Mouse (Mus musculus): Measurements from ENCODE around the gene Sirt2. TPM values are rescaled to one million over a fixed set of nuclear protein-coding genes. Genes with fewer than 3 reads are reported as not detected.
A peak's percentile ranks its signal among the peaks of the same experiment; 100 is the strongest.

Gene Sirt2
- total RNA-seq (2021) = 10 to 100 TPM; 81.6 to 82.3 TPM
- long read RNA-seq, experiment 1, transcript Sirt2-201 (16 exons, 1,843 nt) = minor isoform, 45 of 123 reads
- long read RNA-seq, experiment 1, transcript Sirt2-202 (15 exons, 1,828 nt) = major isoform, 59 of 123 reads
- long read RNA-seq, experiment 1, partial matches to known transcripts = 5 of 123 reads
- long read RNA-seq, experiment 1, other reads (novel, unspliced or antisense) = 13 of 123 reads
- long read RNA-seq, experiment 2, transcript Sirt2-202 (15 exons, 1,828 nt) = minor isoform, 68 of 159 reads
- long read RNA-seq, experiment 2, transcript Sirt2-201 (16 exons, 1,843 nt) = major isoform, 69 of 159 reads
- long read RNA-seq, experiment 2, partial matches to known transcripts = 17 of 159 reads
- long read RNA-seq, experiment 2, other reads (novel, unspliced or antisense) = 3 of 159 reads

DNA sequence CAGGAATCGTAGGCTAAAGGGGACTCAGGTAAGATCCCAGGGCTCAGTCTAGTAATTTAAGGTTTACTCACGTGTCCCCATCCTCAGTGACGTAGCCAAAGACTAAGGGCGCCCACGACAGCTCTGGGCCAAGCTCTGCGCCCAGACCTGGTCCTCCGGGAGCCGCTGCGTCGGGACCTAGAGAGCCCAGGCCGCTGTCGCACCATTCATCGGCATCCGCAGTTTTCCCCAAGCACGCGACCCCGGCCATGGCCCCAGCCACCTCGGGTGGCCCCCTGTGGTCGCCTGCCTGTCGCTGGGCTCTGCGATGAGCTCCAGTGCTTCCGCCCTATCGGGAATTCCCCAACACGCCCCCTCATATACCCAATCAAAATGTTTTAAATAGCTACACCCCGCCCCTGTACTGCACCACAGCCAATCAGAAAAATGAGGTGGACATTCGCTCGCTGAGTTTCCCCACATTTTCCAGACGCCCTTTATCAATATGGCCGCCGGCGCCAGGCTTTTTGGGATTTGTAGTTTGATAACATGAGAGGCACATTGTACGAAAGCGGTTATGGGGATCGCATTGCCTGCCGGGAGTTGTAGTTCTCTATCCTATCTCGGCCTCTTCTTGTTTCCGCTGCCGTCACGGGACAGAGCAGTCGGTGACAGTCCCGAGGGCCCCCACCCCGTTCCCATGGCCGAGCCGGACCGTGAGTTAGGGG, at the start of gene Sirt2:
Sirt2 (plus strand) TSS at position 563 of the 707 bp plus-strand sequence.
- DNase-seq = peak; percentile 97

DNA sequence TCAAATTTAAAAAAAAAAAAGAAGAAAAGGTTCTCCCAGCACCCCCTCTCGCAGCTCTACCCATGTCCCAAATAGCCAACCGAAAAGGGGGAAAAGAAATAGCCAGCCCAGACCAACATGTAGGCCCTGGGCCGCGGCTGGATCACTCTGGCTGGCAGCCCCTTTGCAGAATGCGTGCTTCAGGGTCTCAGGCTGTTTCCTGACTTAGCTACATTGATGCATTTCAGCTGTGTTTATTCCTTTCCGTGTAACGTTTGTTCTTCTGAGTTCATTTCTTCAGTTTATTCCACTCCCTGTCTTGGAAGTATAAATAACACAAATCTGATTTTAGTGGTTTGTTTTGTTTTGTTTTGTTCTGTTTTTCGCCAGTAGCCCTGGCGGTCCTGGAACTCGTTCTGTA, 48.8 kb upstream of the Sirt2 start:
- DNase-seq = no peak

DNA sequence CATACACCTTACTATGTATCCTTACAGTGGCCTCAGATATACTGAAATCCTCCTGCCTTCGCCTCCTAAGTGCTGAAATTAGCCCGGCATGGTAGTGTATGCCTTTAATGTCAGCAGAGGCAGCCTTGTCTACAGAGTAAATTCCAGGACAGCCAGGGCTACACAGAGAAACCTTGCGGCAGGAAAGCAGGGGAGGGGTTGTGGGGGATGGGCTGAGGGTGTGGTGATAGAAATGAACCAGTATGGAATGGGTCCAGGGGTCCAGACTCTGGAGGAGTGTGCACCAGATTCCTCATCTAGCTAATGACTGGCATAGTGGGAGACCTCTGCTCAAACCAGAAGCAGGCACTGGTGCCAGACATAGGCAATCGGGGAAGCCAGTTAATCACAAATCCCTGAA, 47.4 kb upstream of the Sirt2 start:
- DNase-seq = no peak

DNA sequence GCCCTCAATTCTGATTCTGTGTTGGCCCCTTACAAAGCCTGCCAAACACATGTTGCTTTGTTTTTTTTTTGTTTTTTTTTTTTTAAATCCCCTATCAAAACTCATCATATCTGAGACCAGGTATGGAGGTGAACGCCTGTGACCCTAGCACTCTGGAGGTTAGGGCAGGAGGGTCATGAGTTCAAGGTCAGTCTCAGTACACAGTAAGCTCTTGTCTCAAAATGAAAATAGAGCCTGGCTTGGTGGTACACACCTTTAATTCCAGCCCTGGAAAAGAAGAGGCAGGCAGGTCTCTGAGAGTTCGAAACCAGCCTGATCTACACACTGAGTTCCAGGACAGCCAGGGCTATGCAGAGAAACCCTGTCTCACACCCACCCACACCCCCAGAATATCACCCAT, 46.9 kb upstream of the Sirt2 start:
- no peak for DNase-seq

DNA sequence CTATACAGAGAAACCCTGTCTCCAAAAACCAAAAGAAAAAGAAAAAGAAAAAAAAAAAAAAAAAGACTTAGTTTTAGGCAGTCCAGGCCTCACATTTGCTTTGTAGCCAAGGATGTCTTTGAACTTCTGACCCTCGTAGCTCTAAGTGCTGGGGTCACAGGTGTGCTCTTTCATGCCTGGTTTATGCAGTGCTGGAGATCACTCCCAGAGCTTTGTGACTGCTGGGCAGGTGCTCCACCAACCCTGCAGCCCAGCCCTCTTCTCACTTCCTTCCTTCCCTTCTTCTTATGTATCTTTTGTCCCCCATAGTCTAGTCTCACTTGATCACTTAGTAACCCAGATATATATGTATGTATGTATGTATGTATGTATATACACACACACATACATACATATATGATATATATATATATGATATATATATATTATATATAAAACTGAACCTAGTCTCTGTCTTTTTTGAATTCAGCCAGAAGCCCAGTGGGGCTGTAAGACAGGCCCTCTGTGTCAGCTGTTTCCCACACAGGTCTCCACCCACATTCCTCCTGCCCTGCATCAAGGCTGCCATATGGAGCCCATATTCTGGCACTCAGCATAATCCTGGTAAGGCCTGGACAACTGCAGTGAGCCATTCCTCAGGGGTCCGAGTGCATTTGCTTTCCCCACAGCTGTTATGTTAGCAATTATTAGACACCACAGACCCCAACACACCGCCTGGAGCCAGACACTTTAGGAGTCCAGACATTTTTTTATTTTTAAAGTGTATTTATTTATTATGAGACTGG, 45.6 kb upstream of the Sirt2 start:
- no peak for DNase-seq

DNA sequence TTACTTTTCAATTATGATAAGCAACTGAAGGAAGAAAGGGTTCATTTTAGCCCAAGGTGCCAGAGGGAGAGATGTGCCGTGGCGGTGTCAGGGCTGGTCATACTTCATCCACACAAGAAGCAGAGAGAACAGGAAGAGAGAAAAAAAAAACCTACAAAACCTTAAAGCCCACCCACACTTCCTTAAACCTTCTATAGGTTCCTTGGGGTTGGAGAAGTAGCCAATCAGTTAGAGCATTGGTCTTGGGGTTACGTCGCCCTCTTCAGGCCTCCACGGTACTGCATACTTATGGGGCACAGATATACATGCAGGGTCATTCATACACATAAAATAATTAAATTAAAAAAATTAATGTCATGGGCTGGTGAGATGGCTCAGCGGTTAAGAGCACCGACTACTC, 44.5 kb upstream of the Sirt2 start:
- DNase-seq = no peak

DNA sequence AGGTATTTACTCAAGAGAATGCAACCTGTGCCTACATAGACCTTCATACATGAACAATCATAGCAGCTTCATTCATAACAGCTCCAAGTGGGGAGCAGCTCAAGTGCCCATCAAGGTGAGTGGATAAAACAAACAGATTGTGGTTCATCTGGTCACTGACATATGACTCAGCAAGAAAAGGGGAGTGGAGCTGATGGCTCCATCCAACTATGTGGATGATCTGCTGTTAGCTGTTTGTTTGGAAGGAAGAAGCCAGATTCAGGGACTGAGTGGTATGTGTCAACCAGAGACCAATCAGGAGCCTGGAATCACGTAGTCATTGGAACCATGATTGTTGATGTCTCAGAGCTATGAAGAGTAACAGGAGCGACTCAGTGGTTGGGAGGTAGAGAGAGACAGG, 41.9 kb upstream of the Sirt2 start:
- no peak for DNase-seq

DNA sequence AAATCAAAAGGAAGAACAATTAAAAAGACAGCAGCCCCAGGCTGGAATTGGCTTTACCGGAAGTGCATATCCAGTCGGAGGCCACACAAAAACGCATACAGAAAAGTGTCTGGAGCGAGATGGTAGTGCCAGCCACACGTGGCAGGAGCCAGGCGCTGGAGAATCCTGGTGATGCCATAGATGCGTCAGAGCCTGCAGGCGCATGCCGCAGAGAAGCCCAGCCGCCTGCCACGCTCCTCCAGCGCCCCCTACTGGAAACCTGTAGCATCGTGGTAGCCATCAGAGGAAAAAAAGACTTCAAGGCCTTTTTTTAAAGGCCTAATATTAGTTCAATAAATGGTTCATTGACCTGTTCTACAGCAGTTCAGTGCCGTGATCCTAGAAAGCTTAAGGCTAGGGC, 39.9 kb upstream of the Sirt2 start:
- DNase-seq = peak; percentile 44

DNA sequence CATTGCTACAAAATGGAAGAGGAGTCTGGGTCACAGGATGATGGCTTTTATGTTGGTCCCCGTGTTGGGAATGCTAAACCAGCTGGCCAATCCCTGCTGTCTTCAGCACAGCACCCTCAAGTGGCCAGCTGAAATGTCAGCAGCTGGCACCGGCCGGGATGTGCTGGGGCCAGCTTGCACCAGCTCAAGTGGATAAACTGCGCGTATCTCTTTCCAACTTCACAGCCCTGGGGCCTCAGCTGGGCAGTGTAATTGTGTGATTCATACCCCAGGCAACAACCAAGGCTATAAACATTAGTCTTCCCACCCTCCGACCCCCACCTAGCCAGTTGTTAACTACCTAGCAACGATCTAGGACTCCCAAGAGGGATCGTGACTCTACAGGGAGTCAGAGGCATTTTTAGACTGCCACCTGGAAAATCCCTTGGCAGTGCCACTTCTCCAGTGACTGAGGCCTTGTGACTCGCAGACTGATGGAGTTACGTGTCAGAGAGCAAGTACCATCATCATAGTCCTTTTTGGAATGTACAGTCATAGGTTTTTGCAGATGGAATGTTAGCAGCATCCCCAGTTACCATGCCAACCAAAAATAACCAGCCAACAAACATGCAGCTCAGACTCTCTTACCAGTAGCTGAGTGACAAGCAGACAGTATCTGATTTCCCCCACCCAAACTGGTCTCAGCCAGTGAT, 38.7 kb upstream of the Sirt2 start:
- peak; percentile 37 for DNase-seq

DNA sequence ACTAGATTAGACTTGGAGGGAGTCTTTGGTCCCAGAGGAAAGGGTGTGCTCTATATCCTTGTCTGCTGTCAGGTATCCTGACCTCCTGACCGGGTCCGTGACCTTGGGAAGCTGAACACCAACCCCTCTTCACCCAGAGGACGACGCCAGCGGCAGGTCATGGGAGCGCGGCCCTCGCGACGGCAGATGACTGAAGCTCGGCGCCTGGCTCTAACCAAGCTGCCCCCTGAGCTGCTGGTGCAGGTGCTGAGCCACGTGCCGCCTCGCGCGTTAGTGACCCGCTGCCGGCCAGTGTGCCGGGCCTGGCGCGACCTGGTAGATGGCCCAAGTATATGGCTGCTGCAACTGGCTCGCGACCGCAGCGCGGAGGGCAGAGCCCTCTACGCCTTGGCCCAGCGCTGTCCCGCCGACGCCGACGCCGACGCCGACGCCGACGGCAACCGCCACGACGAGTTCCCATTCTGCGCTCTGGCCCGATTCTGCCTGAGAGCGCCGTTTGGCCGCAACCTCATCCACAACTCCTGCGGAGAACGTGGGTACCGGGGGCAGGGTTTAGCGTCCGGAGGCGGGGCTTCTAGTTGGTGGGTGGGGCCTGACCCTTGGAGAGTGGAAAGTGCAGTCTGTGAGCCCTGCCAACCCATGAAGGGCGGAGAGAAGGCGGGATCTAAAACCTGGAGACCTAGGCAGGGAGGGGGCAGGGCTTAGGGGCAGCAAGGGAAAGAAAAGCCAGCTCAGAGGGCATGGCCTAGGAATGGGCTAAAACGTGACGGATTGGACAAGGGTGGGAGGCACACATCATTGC, 34.0 kb upstream of the Sirt2 start:
- peak; percentile 44 for DNase-seq

DNA sequence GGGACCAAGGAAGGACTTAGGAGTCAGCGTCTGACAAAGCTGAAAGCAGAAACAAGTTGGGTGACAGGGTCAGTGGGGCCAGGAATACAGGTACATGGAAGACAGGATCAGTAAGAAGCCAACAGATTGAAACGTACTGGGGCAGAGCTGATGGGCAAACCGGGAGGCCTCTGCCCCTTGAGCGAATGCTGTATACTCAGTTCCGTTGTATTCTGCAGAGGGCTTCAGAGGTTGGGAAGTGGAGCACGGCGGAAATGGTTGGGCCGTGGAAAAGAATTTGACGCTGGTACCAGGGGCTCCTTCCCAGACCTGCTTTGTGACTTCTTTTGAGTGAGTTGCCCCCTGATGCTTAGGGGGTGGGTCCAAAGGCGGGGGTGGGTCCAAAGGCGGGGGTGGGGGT, 33.3 kb upstream of the Sirt2 start:
- no peak for DNase-seq

DNA sequence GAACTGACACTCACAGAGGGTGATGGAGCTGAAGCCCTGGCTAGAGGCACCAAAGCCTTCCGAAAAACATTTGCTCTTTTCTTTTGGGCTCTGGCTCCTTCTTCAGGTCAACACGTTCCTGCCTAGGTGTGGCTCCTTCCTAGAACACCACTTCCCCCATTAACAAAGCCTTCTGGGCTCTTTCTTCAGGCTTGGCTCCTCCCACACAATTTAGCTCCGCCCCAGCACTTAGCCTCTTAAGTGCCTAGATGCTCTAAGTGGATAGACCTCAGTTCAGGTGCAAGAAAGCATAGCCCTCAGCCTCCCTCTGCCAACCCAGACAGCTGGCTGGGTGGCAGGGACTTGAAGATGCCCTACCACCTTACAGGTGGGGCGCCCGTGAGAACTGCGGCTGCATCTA, 30.8 kb upstream of the Sirt2 start:
- DNase-seq = no peak

DNA sequence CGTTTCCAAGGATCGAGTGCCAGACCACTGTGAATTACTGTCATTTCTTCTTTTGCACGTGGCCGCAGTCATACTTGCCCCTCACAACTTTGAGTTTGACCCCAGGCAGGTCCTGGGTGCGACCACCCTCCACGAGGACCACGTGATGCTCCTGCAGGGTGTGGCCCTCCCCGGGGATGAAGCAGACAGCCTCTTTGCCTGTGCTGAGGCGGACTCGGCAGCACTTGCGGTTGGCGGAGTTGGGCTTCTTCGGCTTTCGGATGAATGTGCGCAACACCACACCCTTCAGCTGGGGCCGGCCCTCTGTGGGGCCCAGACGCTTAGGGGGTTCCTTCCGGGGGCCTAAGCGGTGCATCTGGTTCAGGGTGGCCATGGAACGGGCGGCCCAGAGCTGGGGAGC, 26.7 kb upstream of the Sirt2 start:
- DNase-seq = no peak

DNA sequence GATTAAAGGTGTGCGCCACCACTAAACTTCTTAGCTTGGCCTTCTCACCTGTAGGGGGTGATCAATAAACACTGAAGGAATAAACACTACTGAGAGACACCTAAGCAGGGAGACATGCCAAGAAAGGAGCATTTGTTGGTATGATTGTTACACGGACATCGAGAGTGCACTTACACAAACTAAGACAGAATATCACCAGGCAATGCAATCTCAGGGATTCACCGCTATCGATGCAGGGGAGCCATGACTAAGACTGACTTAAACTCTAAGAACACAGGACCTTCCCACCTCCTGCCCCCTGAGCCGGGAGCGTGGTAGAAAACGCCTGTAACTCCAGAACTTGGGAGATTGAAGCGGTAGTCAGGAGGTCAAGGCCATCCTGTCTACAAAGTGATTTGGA, 25.6 kb upstream of the Sirt2 start:
- no peak for DNase-seq

DNA sequence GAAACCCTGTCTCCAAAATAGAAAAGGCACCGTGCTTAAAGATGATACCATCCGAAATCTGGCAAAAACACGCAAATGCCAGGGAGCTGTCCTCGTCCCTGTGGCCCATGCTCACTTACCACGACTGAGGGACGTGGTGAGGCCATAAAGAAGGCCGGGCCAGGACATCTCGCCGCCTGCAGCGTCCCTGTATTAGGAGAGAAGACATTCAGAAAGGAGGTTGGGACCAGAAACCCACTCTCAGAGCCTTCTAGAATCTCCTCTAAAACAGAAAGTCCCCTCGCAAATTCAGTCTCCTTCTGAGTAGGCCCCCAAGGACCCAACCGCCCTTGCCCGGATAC, 25.2 kb upstream of the Sirt2 start:
- no peak for DNase-seq

DNA sequence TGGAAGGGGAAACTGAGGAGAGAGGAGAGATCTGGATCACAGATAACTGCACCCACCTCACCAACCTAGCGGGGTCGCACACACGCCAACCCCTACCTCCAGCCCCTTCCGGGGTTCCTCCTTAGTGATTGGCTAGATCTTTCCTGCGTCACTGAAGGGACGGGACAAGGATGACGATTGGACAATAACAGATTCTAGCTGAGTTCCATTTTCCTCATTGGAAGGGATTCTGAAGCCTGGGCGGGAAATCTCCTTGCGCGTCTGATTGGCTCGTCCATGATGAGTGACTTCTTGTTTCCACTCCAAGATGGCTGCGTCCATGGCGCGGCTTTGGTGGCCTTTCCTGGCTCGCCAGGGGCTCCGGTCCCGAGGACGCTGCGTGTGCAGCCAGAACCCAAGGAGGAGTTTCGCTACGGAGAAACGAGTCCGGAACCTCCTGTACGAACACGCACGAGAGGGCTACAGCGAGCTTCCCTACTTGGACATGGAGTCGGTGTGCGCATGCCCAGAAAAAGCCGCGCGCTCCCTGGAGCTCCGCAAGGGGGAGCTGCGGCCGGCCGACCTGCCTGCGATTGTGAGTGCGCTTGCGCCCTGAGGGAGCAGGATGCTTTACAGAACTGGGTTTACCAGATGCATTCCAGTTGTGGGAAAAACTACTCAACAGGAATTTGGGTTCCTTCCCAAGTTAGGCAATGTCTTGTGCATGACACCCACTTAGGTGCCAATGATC, 24.7 kb upstream of the Sirt2 start, which contains the start of the genes Mrps12 and Sars2:
Mrps12 (minus strand) TSS at position 112 of the 730 bp plus-strand sequence.
Sars2 (plus strand) TSS at position 284 of the 730 bp plus-strand sequence.
- peak; percentile 94 for DNase-seq

DNA sequence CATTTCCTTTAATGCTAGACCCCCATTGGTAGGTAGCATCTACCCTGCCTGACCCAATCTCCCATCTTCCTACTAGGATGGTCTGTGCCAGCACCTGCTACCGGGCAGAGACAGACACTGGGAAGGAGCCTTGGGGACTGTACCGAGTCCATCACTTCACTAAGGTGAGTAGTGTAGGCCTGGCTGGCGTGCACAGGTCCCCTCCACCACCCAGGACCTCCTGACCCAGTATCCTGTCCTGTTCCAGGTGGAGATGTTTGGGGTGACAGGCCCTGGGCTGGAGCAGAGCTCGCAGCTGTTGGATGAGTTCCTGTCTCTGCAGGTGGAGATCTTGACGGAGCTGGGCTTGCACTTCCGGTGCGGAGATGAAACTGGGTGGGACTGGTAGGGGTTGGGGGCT, 16.6 kb upstream of the Sirt2 start:
- no peak for DNase-seq

DNA sequence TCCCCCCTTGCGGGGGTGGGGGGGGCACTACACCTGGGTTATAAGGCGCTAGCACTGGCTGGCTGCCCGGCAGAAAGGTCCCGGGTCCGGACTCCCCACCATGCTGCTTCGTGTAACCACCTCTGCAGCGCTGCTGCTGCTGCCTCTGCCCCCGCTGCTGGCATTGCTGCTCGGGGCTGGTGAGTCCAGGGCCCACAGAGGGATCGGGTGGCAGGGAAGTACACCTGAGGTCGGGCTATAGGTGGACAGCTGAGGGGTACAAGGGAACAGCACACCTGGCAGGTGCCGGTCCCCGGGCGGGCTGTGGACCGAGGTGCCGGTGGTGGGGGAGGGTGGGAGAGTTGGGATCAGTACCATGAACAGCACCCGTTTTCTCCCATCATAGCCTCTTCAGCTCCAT, 10.5 kb upstream of the Sirt2 start, which contains the start of gene Ccer2:
Ccer2 (plus strand) TSS at position 96 of the 400 bp plus-strand sequence.
- no peak for DNase-seq

DNA sequence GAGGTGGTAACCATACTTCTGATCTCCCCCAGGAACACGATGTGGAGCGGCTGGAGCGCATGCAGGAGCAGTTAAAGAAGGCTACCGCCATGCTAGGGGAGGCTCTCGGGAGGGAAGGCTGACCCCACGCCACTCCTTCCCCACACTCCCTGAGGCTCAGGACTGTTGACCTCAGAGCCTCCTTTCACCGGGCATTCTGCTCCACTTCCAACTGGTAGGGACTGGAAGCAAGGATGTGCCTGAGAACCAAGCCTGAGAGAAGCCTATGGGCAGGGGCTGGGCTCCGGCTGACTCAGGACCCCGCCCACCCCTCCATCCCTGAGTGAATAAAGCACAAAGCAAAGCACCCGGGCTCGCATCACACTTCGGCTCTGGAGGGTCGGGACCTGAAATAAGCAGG, 7.9 kb upstream of the Sirt2 start:
- DNase-seq = no peak

DNA sequence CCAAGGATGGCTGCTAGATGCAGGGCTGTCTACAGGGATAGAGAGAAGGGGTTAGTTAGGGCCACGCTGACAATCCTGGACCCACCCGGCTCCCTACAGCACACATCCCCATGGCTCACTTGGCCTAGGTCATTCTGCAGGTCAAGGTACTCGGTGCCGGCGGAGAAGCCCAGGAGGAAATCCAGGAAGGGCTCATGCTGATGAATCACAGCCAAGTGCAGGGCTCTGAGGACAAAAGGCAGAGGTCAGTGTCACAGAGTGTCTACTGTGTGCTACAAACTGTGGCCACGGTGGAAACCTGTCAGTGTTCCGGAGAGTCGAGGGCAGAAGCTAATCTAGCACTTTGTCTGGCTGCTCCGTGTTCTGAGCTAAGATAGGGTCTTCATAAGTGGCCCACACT, 4.6 kb upstream of the Sirt2 start:
- no peak for DNase-seq

DNA sequence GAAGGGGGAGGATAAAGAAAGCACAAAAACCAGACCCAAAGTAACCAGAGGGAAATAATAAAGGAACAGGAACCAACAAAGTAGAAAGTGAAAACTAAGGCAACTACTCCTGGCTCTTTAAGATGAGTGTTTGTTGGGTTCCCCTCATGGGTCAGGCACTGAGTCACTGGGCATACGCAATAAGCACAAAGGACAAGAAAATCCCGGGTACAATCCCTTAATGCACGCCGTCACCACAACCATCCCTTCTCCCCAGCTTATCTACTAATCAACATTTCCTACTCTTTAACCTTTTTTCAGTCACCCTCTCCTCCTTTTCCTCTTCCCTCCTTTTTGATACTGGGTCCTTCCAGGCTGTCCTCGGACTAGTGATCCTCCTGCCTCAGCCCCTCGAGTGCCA, 1.3 kb upstream of the Sirt2 start:
- DNase-seq = no peak
